Mouse (Mus musculus) ovary, adult 10 weeks (tissue): ENCODE results near the gene Patz1. TPM values are rescaled to one million over a fixed set of nuclear protein-coding genes. Genes with fewer than 3 reads are reported as not detected.

Source experiments
- polyA plus RNA-seq: library from polyadenylated mRNA; stranded (reverse); fragments of 350-450 nt; fragmentation: Illumina TruSeq; extraction: RNeasy Lipid Tissue Mini Kit (QIAGEN cat#74804); gene quantifications from one replicate; pipeline ENCODE4 v1.2.3, GENCODE M21; 2014

Gene Patz1
- 32.5 TPM for polyA plus RNA-seq

GRCm38 (mm10) chr11:3288521-3289301 lies at the start of gene Patz1:
Gene Patz1, plus strand, starts transcription at chr11:3288874.

GRCm38 (mm10) chr11:3266079-3266685 lies 22.5 kb upstream of the Patz1 start, which contains the start of gene Drg1:
Gene Drg1, minus strand, starts transcription at chr11:3266415.

GRCm38 (mm10) chr11:3329891-3330451 lies 41.3 kb downstream of the Patz1 start, which contains the start of gene Pik3ip1:
Gene Pik3ip1, plus strand, starts transcription at chr11:3330401.

Other genes starting within 250 kb of the Patz1 start
- gene Sfi1, start 95.4 kb upstream of the Patz1 start, polyA plus RNA-seq = 13.1 TPM
- gene Eif4enif1, start 86.5 kb upstream of the Patz1 start, polyA plus RNA-seq = 135 TPM
- 252 TPM for gene Drg1, start 22.5 kb upstream of the Patz1 start, polyA plus RNA-seq
- gene Pik3ip1, start 41.5 kb downstream of the Patz1 start, polyA plus RNA-seq = 14.0 TPM
- 7.1 TPM for gene Limk2, start 120.3 kb downstream of the Patz1 start, polyA plus RNA-seq
- 35.6 TPM for gene Rnf185, start 163.5 kb downstream of the Patz1 start, polyA plus RNA-seq
- gene Pla2g3, start 199.4 kb downstream of the Patz1 start, polyA plus RNA-seq = not detected
- gene Inpp5j, start 215.9 kb downstream of the Patz1 start, polyA plus RNA-seq = 0.17 TPM
- gene Selenom, start 225.8 kb downstream of the Patz1 start, polyA plus RNA-seq = 0.68 TPM